Mouse (Mus musculus): ENCODE measurements at regions not wholly inside any gene's neighbourhood (a gene's known extent, or its start where the extent isn't known, plus 50 kb on each side); places are given as distances from the start of the nearest gene placed in this dataset.
"Not testable (repeated sequence)": the region's sequence is repeated elsewhere in the genome, so short reads cannot be mapped to it uniquely, and the experiment has no call there.

DNA sequence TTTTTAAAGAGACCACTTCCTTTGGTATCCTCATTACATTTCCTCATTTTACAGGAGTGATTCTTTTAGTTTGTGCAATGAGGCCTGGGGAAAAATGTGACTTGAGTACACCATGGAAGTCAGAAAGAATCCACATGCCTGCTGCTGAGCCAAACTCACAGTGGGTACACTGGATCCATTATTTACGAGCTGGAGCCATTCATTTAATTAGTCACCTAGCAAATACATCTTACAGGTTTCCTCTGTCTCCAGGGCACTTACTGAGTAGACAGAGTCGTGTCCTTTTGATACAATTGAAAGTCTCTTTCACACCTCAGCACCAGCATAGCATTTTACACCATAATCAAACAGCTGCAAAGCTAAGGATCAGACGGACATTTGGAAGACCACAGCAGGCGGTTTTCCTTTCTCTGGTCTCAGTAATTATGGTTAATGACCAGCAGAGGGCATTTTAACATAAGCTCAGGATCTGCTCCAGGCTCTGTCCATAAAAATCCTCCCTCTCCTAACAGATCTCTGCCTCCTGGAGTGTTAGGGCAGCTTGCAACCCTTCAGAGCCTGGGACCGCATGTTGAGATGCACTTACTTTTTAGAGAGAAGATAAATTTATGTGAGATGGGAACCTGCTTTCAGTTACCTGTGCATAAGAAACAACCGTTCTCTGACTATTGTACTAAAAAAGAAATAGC is 159.3 kb upstream of the Gm30302 start:
- DNase-seq (ENCODE audit: low spot score, missing footprints); H3K9ac ChIP-seq (ENCODE audit: low read length); H3K27me3 ChIP-seq (ENCODE audit: control insufficient read depth, insufficient read depth, low read length); H3K27ac ChIP-seq (ENCODE audit: low read depth, low read length); H3K4me1 ChIP-seq (ENCODE audit: control insufficient read depth, insufficient read depth, low read length); H3K4me2 ChIP-seq; H3K36me3 ChIP-seq (ENCODE audit: control insufficient read depth, insufficient read depth, low read length); H3K9me3 ChIP-seq (ENCODE audit: control insufficient read depth, low read length); H3K4me3 ChIP-seq (ENCODE audit: low read depth, low read length): not testable (repeated sequence)
- peak; percentile 61; the same call in 1 of the 2 replicates for ATAC-seq (ENCODE audit: low FRiP score)
- WGBS = 26% methylated on average over 5 of the region's 6 CpGs

DNA sequence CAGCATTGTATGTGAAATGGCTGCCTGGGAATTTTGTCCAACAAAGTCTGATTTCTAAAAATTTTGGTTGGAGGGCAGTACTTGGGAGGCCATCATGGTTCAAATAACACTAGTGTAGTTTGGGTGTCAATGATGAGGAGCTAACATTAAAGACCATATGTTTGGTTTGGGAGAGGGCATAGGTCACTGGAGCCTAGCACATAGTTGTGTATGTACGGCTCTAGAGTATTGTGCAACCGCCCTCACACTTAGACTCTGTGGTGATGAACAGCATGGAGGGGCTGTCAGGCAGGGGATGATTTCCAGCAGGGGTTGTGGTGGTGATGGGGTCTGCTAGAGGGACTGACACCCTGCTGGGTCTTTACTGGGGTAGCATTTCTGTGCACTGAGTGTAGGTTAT is 117.0 kb upstream of the Gm30302 start:
- H3K4me2 ChIP-seq = no peak overlapping the region
- no peak for DNase-seq (ENCODE audit: low spot score, missing footprints)
- H3K36me3 ChIP-seq (ENCODE audit: control insufficient read depth, insufficient read depth, low read length) = no peaks in the 10 kb centered on the region
- H3K4me1 ChIP-seq (ENCODE audit: control insufficient read depth, insufficient read depth, low read length) = no peaks in the 10 kb centered on the region
- H3K9me3 ChIP-seq (ENCODE audit: control insufficient read depth, low read length) = no peaks in the 10 kb centered on the region
- H3K27ac ChIP-seq (ENCODE audit: low read depth, low read length) = no peak overlapping the region
- H3K27me3 ChIP-seq (ENCODE audit: control insufficient read depth, insufficient read depth, low read length) = no peaks in the 10 kb centered on the region
- 93% methylated on average over 2 of the region's 2 CpGs for WGBS
- no peak overlapping the region for H3K4me3 ChIP-seq (ENCODE audit: low read depth, low read length)
- H3K9ac ChIP-seq (ENCODE audit: low read length) = no peak overlapping the region
- ATAC-seq (ENCODE audit: low FRiP score) = no peak

All from midbrain, embryonic 11.5 days (tissue).